Mouse (Mus musculus) midbrain, embryonic 14.5 days (tissue): ENCODE measurements around the gene Npb. TPM values are rescaled to one million over a fixed set of nuclear protein-coding genes. Genes with fewer than 3 reads are reported as not detected.
A peak's percentile ranks its signal among the peaks of the same experiment; 100 is the strongest.

Source experiments
- ATAC-seq: fragments of 200-750 bp; cut with Nextera tagmentation; 2 replicates; pipeline ENCODE4 v1.8.0; 2017; ENCODE audit warnings: moderate number of reproducible peaks, moderate library complexity; ENCODE audit not compliant: low FRiP score, low TSS enrichment
- DNase-seq: peaks from one replicate; pipeline ENCODE4 v3.0.0-alpha.2; 2015
- H3K27ac ChIP-seq: fragments of 300-500 bp; sonication (generic); replicated peaks from 2 replicates; pipeline ENCODE4 v1.5.1; 2014; ENCODE audit warnings: mild to moderate bottlenecking, low read depth, low read length, moderate library complexity
- H3K27me3 ChIP-seq: fragments of 300-500 bp; sonication (generic); 2 replicates; pipeline ENCODE4 v1.6.1; 2014; ENCODE audit warnings: low read length, control low read depth, mixed read lengths; ENCODE audit not compliant: control insufficient read depth, insufficient read depth
- H3K36me3 ChIP-seq: fragments of 300-500 bp; sonication (generic); 2 replicates; pipeline ENCODE4 v1.6.1; 2014; ENCODE audit warnings: low read length, control low read depth; ENCODE audit not compliant: control insufficient read depth, insufficient read depth
- H3K4me1 ChIP-seq: fragments of 300-500 bp; sonication (generic); 2 replicates; pipeline ENCODE4 v1.6.1; 2014; ENCODE audit warnings: mild to moderate bottlenecking, antibody characterized with exemption, low read length, control low read depth; ENCODE audit not compliant: control insufficient read depth, insufficient read depth
- H3K4me2 ChIP-seq: fragments of 300-500 bp; sonication (generic); 2 replicates; pipeline ENCODE4 v1.6.1; 2014; ENCODE audit warnings: mild to moderate bottlenecking, low read length, moderate library complexity
- H3K4me3 ChIP-seq: fragments of 300-500 bp; sonication (generic); replicated peaks from 2 replicates; pipeline ENCODE4 v1.5.1; 2014; ENCODE audit warnings: low read depth, low read length
- H3K9ac ChIP-seq: fragments of 300-500 bp; sonication (generic); replicated peaks from 2 replicates; pipeline ENCODE4 v1.6.1; 2014; ENCODE audit warnings: mild to moderate bottlenecking, low read length, moderate library complexity
- H3K9me3 ChIP-seq: fragments of 300-500 bp; sonication (generic); 2 replicates; pipeline ENCODE4 v1.6.1; 2016; ENCODE audit warnings: low read length, control low read depth, mixed read lengths; ENCODE audit not compliant: control insufficient read depth
- WGBS: fragments of 180-500 bp; shearing (Covaris S2); extraction: QIAGEN DNeasy Blood & Tissue Kit; methylation state at CpG from one replicate; pipeline ENCODE4 v1.1.7; 2014; 5-methylcytosine and 5-hydroxymethylcytosine counted together
- microRNA-seq: library from miRNA; unstranded; fragments of <30 nt; microRNA quantifications from one replicate; pipeline ENCODE4, GENCODE M21; 2016
- polyA plus RNA-seq: library from polyadenylated mRNA; unstranded; fragments of >200 nt; fragmentation: Nextera tagmentation; extraction: Ambion mirVana; gene quantifications from 2 replicates; pipeline ENCODE4 v1.2.1, GENCODE M21; 2014

The Npb gene
- polyA plus RNA-seq, 1 experiment from 2014 or later: 0.82 TPM

DNA sequence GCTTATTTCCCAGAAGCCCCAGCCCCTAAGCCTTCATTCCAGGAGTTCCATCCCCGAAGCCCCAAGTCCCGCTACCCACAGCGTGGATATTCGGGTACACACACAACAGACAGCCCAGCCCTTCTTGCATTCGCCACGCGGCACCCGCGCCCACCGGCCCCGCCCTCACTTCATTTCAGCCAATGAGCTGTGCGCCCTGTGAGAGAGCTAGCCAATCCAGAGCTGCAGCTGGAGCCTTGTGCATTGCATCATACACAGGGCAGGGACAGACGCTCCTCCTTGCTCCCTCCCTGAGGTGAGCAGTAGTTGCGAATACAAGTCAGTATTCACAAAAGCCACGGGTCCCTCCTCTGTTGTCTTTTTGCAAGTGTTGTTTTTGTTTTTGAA lies 35.3 kb downstream of the Npb start, which contains the start of gene Pycr1:
Gene Pycr1, minus strand, starts transcription at position 169 of the 387 bp plus-strand sequence.
- Histone ChIP-seq H3K4me3 (peak within 1 kb of the TSS; percentile 48), H3K36me3 (no peaks in the 10 kb centered on the region), H3K4me1 (peaks cover 14% of the 10 kb centered on the region), H3K9ac (peak within 1 kb of the TSS; percentile 74), H3K9me3 (no peaks in the 10 kb centered on the region), H3K27me3 (peaks cover 4% of the 10 kb centered on the region; the same call in 1 of the 2 replicates), H3K27ac (peak within 1 kb of the TSS; percentile 26; the same call in 1 of the 2 replicates), H3K4me2 (peak within 1 kb of the TSS; percentile 91)
- DNase-seq: peak; percentile 96
- ATAC-seq: peak; percentile 98
- WGBS: under 1% methylated on average over 15 of the region's 15 CpGs

DNA sequence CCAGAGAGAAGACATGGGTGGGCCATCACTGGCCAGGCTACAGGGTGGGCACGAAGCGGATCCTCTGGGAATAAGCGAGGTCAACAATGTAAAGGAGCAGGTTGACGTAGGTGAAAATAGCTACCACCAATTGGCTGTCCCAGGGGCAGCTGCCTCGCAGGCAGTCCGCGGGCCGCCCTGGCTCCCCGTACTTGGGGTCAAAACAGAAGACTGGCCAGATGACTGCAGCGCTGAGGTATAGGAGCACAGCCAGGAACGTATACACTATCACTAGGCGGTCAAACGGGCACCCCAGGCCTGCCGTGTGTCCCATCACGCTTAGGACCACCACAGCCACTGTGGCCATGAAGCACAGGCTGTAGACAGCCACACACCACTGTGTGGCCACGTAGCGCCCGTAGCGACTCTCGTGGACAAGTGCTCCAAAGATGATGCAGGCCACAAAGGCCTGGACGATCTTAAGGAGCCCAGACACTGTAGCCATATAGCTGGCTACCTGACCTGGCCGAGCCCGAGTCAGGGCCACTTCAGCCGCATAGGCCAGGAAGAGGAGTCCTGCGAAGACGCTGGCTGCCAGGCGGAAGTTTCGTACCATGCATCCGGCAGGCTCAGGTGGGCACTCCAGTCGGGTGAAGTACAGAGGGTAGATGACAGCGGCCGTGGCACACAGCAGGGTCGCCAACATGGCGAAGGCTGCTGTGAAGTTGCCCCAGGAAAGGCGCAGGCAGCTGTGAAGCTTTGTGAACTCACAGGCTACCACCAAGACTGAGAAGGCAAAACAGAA lies 39.0 kb downstream of the Npb start:
- Histone ChIP-seq H3K4me2 (peak overlapping the region; percentile 44; the same call in 1 of the 2 replicates), H3K27me3 (peaks cover 4% of the 10 kb centered on the region; the same call in 1 of the 2 replicates), H3K27ac (no peak overlapping the region), H3K4me1 (peaks cover 14% of the 10 kb centered on the region), H3K4me3 (no peak overlapping the region), H3K9me3 (no peaks in the 10 kb centered on the region), H3K9ac (0 out of 2 replicates have a peak overlapping the region, but pooled peaks have one; percentile 38), H3K36me3 (no peaks in the 10 kb centered on the region)
- ATAC-seq (no peak), DNase-seq (no peak)
- WGBS: 81% methylated on average over 35 of the region's 35 CpGs

DNA sequence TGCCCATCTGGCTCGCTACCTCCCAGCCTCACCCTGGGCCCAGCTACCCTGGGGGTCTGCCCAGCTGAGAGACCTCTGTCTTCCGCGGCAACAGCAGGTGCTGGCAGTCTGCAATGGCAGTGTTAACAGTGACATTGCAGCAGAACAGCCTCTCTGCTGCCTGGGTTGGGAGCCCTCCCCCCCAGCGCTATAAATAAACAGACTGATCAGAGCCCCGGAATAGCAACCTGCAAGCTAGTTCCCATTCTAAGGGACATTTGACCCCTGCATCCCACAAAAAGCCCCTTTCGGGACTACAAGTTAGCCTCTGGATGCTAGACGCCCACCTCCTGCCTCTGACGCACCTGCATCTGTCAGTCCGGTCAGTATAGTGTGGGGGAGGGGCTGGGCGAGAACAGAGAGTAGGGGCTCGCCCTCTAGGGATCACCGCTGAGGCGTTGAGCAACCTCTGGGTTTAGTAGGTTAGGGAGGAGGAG lies 39.8 kb downstream of the Npb start, which contains the start of gene Myadml2:
Gene Myadml2, minus strand, starts transcription at position 158 of the 476 bp plus-strand sequence.
- 0 out of 2 replicates have a peak within 1 kb of the TSS, but pooled peaks have one; percentile 11 for H3K4me3 ChIP-seq
- DNase-seq (peak; percentile 51), ATAC-seq (no peak)
- no peaks in the 10 kb centered on the region for H3K9me3 ChIP-seq
- peak within 1 kb of the TSS; percentile 44 for H3K4me2 ChIP-seq
- no peak within 1 kb of the TSS for H3K27ac ChIP-seq
- WGBS: 6% methylated on average over 13 of the region's 13 CpGs
- no peaks in the 10 kb centered on the region for H3K27me3 ChIP-seq
- no peaks in the 10 kb centered on the region for H3K36me3 ChIP-seq
- H3K4me1 ChIP-seq: peaks cover 9% of the 10 kb centered on the region
- H3K9ac ChIP-seq: peak within 1 kb of the TSS; percentile 38

DNA sequence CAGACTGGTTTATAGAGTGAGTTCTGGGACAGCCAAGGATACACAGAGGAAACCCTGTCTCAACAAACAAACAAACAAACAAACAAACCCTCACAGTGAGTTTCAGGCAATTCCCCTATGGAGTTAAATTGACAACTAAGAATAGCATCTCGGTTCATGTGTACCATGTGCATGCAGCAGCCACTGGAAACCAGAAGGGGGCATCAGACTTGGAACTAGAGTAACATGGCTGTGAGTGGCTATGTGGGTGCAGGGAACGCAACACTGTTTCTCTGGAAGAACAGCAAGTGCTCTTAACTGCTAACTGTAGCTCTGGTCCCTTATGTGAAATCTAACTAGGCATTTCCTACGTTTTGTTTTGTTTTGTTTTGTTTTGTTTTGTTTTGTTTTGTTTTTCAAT lies 43.6 kb downstream of the Npb start:
- Histone ChIP-seq H3K9me3 (no peaks in the 10 kb centered on the region), H3K9ac (no peak overlapping the region), H3K4me1 (peaks cover 6% of the 10 kb centered on the region), H3K27me3 (no peaks in the 10 kb centered on the region; the same call in 1 of the 2 replicates), H3K4me3 (no peak overlapping the region), H3K27ac (no peak overlapping the region), H3K36me3 (no peaks in the 10 kb centered on the region), H3K4me2 (no peak overlapping the region)
- no peak for ATAC-seq
- 71% methylated on average over 3 of the region's 3 CpGs for WGBS
- no peak for DNase-seq

DNA sequence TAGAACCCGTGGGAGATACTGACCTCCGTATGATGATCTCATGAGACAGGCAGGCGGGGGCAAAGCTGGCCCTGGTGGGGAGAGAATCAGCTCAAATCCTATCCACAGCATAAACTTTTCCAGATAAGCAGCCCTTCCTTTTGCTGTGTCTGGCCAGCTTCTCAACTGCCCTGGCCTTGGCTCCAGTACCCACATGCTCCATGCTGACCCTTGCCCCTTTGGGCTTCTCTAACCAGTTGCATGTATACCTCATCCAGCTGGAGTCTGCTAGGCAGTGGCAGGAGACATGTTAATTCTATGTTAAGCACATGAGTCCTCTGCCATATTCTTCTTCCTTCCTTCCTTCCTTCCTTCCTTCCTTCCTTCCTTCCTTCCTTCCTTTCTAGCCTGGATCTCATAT lies 46.5 kb downstream of the Npb start:
- H3K27ac ChIP-seq: no peak overlapping the region
- H3K4me1 ChIP-seq: no peaks in the 10 kb centered on the region
- H3K9ac ChIP-seq: no peak overlapping the region
- ATAC-seq: no peak
- WGBS: 77% methylated on average over 3 of the region's 3 CpGs
- H3K27me3 ChIP-seq: peaks cover 17% of the 10 kb centered on the region
- DNase-seq: no peak
- no peaks in the 10 kb centered on the region for H3K9me3 ChIP-seq
- no peak overlapping the region for H3K4me3 ChIP-seq
- no peak overlapping the region for H3K4me2 ChIP-seq
- H3K36me3 ChIP-seq: no peaks in the 10 kb centered on the region

DNA sequence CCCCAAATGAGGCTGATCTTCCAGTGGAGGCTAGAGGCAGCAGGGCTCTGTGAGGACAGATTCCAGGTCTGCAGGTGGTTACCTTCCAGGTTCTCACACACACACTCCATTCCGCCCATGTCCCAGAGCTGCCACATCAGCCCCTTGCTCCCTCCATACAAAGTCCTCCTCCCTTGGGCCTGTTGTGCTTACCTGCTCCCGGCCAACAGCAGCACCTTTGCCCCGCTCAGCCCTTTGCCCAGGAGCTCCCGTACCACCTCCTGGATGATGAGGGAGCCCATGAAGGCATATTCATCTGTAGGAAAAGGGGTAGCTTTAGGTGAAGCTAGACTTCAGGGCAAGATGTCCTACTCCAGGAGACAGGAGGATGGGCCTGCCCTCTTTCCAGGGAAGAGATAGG lies 49.0 kb downstream of the Npb start:
- Histone ChIP-seq H3K9ac (no peak overlapping the region), H3K36me3 (no peaks in the 10 kb centered on the region), H3K4me1 (peaks cover 11% of the 10 kb centered on the region; the same call in 1 of the 2 replicates), H3K9me3 (no peaks in the 10 kb centered on the region), H3K4me2 (no peak overlapping the region), H3K4me3 (no peak overlapping the region), H3K27me3 (peaks cover 42% of the 10 kb centered on the region), H3K27ac (no peak overlapping the region)
- DNase-seq: no peak
- 90% methylated on average over 4 of the region's 4 CpGs for WGBS
- no peak for ATAC-seq

Small RNA genes lying within 50 kb of the gene (microRNA-seq; reads per million reads assigned to microRNA genes)
- 1.3 reads per million for gene Mir6936

Other genes with a start within 250 kb of the Npb start
- gene Fscn2, start 246.9 kb upstream of the Npb start, polyA plus RNA-seq: 1.7 and 2.5 TPM in 2 replicates
- gene Faap100, start 229.7 kb upstream of the Npb start, polyA plus RNA-seq: 95.9 and 114 TPM in 2 replicates
- gene Nploc4, start 170.8 kb upstream of the Npb start, polyA plus RNA-seq: 32.2 and 41.3 TPM in 2 replicates
- gene Tspan10, start 165.8 kb upstream of the Npb start, polyA plus RNA-seq: not detected in 2 replicates
- 0.32 TPM in 1 of 2 replicates, not detected in the other for gene Pde6g, start 155.0 kb upstream of the Npb start, polyA plus RNA-seq
- 11.2 and 12.5 TPM in 2 replicates for gene Oxld1, start 150.4 kb upstream of the Npb start, polyA plus RNA-seq
- 17.8 and 19.9 TPM in 2 replicates for gene Ccdc137, start 150.4 kb upstream of the Npb start, polyA plus RNA-seq
- gene Arl16, start 140.9 kb upstream of the Npb start, polyA plus RNA-seq: 48.8 and 56.9 TPM in 2 replicates
- gene Mrpl12, start 123.9 kb upstream of the Npb start, polyA plus RNA-seq: 113 and 151 TPM in 2 replicates
- gene Slc25a10, start 116.6 kb upstream of the Npb start, polyA plus RNA-seq: 23.6 and 28.4 TPM in 2 replicates
- 0.18 and 0.21 TPM in 2 replicates for gene Gcgr, start 77.8 kb upstream of the Npb start, polyA plus RNA-seq
- 268 and 318 TPM in 2 replicates for gene Mcrip1, start 58.8 kb upstream of the Npb start, polyA plus RNA-seq
- not detected in 2 replicates for gene Ppp1r27, start 57.3 kb upstream of the Npb start, polyA plus RNA-seq
- 241 and 300 TPM in 2 replicates for gene P4hb, start 35.2 kb upstream of the Npb start, polyA plus RNA-seq
- 353 and 438 TPM in 2 replicates for gene Arhgdia, start 26.9 kb upstream of the Npb start, polyA plus RNA-seq
- gene Alyref, start 10.1 kb upstream of the Npb start, polyA plus RNA-seq: 277 and 282 TPM in 2 replicates
- 210 and 266 TPM in 2 replicates for gene Anapc11, start 10.1 kb upstream of the Npb start, polyA plus RNA-seq
- 148 and 181 TPM in 2 replicates for gene Pcyt2, start 9.5 kb downstream of the Npb start, polyA plus RNA-seq
- gene Sirt7, start 16.8 kb downstream of the Npb start, polyA plus RNA-seq: 38.4 and 39.5 TPM in 2 replicates
- gene Mafg, start 25.1 kb downstream of the Npb start, polyA plus RNA-seq: 37.4 and 42.5 TPM in 2 replicates
- gene Pycr1, start 35.3 kb downstream of the Npb start, polyA plus RNA-seq: 17.0 and 18.5 TPM in 2 replicates
- 0.51 and 1.5 TPM in 2 replicates for gene Myadml2, start 39.7 kb downstream of the Npb start, polyA plus RNA-seq
- 0.59 and 1.3 TPM in 2 replicates for gene Notum, start 52.7 kb downstream of the Npb start, polyA plus RNA-seq
- gene Aspscr1, start 64.5 kb downstream of the Npb start, polyA plus RNA-seq: 136 and 141 TPM in 2 replicates
- gene Cenpx, start 105.3 kb downstream of the Npb start, polyA plus RNA-seq: 99.1 and 105 TPM in 2 replicates
- 50.4 and 72.1 TPM in 2 replicates for gene Lrrc45, start 105.4 kb downstream of the Npb start, polyA plus RNA-seq
- 113 and 646 TPM in 2 replicates for gene Rac3, start 113.0 kb downstream of the Npb start, polyA plus RNA-seq
- gene Dcxr, start 118.8 kb downstream of the Npb start, polyA plus RNA-seq: 6.0 and 8.6 TPM in 2 replicates
- gene Cbr2, start 123.6 kb downstream of the Npb start, polyA plus RNA-seq: 0.51 TPM in 1 of 2 replicates, not detected in the other
- gene Hmga1b, start 154.3 kb downstream of the Npb start, polyA plus RNA-seq: 2.0 and 2.2 TPM in 2 replicates
- gene Rfng, start 175.7 kb downstream of the Npb start, polyA plus RNA-seq: 83.9 and 102 TPM in 2 replicates
- 303 and 316 TPM in 2 replicates for gene Gps1, start 175.8 kb downstream of the Npb start, polyA plus RNA-seq
- gene Dus1l, start 187.9 kb downstream of the Npb start, polyA plus RNA-seq: 39.4 and 48.0 TPM in 2 replicates
- gene Fasn, start 216.1 kb downstream of the Npb start, polyA plus RNA-seq: 120 and 124 TPM in 2 replicates